Mouse (Mus musculus) midbrain, embryonic 16.5 days (tissue): ENCODE measurements around the gene Ino80e. TPM values are rescaled to one million over a fixed set of nuclear protein-coding genes. Genes with fewer than 3 reads are reported as not detected.
A peak's percentile ranks its signal among the peaks of the same experiment; 100 is the strongest.

Source experiments
- ATAC-seq: fragments of 200-750 bp; cut with Nextera tagmentation; 2 replicates; pipeline ENCODE4 v1.8.0; 2017; ENCODE audit warnings: moderate TSS enrichment
- H3K27ac ChIP-seq: fragments of 300-500 bp; sonication (generic); 2 replicates; pipeline ENCODE4 v1.5.1; 2014; ENCODE audit warnings: mild to moderate bottlenecking, low read length, mixed read lengths
- H3K27me3 ChIP-seq: fragments of 300-500 bp; sonication (generic); 2 replicates; pipeline ENCODE4 v1.6.1; 2014; ENCODE audit warnings: low read depth, low read length, mixed read lengths; ENCODE audit not compliant: control insufficient read depth, insufficient read depth
- H3K36me3 ChIP-seq: fragments of 300-500 bp; sonication (generic); 2 replicates; pipeline ENCODE4 v1.6.1; 2014; ENCODE audit warnings: mild to moderate bottlenecking, low read length, moderate library complexity, mixed read lengths; ENCODE audit not compliant: control insufficient read depth, insufficient read depth
- H3K4me1 ChIP-seq: fragments of 300-500 bp; sonication (generic); 2 replicates; pipeline ENCODE4 v1.6.1; 2014; ENCODE audit warnings: mild to moderate bottlenecking, low read length, mixed read lengths; ENCODE audit not compliant: control insufficient read depth, insufficient read depth
- H3K4me2 ChIP-seq: fragments of 300-500 bp; sonication (generic); 2 replicates; pipeline ENCODE4 v1.6.1; 2014; ENCODE audit warnings: mild to moderate bottlenecking, low read length, mixed read lengths
- H3K4me3 ChIP-seq: fragments of 300-500 bp; sonication (generic); 2 replicates; pipeline ENCODE4 v1.5.1; 2014; ENCODE audit warnings: low read depth, mild to moderate bottlenecking, low read length, moderate library complexity, mixed read lengths
- H3K9ac ChIP-seq: fragments of 300-500 bp; sonication (generic); 2 replicates; pipeline ENCODE4 v1.6.1; 2014; ENCODE audit warnings: low read depth, low read length, mixed read lengths
- H3K9me3 ChIP-seq: fragments of 300-500 bp; sonication (generic); replicated peaks from 2 replicates; pipeline ENCODE4 v1.6.1; 2014; ENCODE audit warnings: mild to moderate bottlenecking, low read length, mixed read lengths; ENCODE audit not compliant: control insufficient read depth, poor library complexity, severe bottlenecking
- WGBS: fragments of 180-500 bp; shearing (Covaris S2); extraction: QIAGEN DNeasy Blood & Tissue Kit; methylation state at CpG from one replicate; pipeline ENCODE4 v1.1.7; 2014; 5-methylcytosine and 5-hydroxymethylcytosine counted together
- polyA plus RNA-seq: library from polyadenylated mRNA; unstranded; fragments of >200 nt; fragmentation: Nextera tagmentation; extraction: Ambion mirVana; gene quantifications from 2 replicates; pipeline ENCODE4 v1.2.1, GENCODE M21; 2015

The Ino80e gene
- polyA plus RNA-seq, 1 experiment from 2014 or later, result 98.3 TPM

GRCm38 (mm10) chr7:126809723-126810369 is 52.3 kb downstream of the Ino80e start:
- Histone ChIP-seq H3K27me3 (no peaks in the 10 kb centered on the region), H3K9ac (no peak overlapping the region), H3K9me3 (no peaks in the 10 kb centered on the region), H3K4me1 (peaks cover 15% of the 10 kb centered on the region), H3K4me3 (no peak overlapping the region; the same call in 1 of the 2 replicates), H3K27ac (no peak overlapping the region), H3K36me3 (no peaks in the 10 kb centered on the region), H3K4me2 (peak overlapping the region; percentile 89; the same call in 1 of the 2 replicates)
- 76% methylated on average over 5 of the region's 5 CpGs for WGBS
- no peak for ATAC-seq

GRCm38 (mm10) chr7:126808703-126809455 is 53.3 kb downstream of the Ino80e start:
- Histone ChIP-seq H3K4me2 (peak overlapping the region; percentile 89), H3K36me3 (no peaks in the 10 kb centered on the region), H3K4me3 (peak overlapping the region; percentile 82), H3K27ac (peak overlapping the region; percentile 76), H3K4me1 (peaks cover 15% of the 10 kb centered on the region), H3K9ac (peak overlapping the region; percentile 85), H3K27me3 (no peaks in the 10 kb centered on the region), H3K9me3 (no peaks in the 10 kb centered on the region)
- peak; percentile 95 for ATAC-seq
- WGBS, result under 1% methylated on average over 40 of the region's 43 CpGs

- no peak overlapping the region for H3K4me2 ChIP-seq
- H3K27me3 ChIP-seq, result no peaks in the 10 kb centered on the region
- no peaks in the 10 kb centered on the region for H3K36me3 ChIP-seq
- WGBS, result 76% methylated on average over 4 of the region's 4 CpGs
- no peaks in the 10 kb centered on the region for H3K9me3 ChIP-seq
- no peak overlapping the region for H3K27ac ChIP-seq
- H3K9ac ChIP-seq, result no peak overlapping the region
- H3K4me1 ChIP-seq, result peaks cover 15% of the 10 kb centered on the region
- ATAC-seq, result no peak
- H3K4me3 ChIP-seq, result no peak overlapping the region
Observed at GRCm38 (mm10) chr7:126807405-126807804, 54.8 kb downstream of the Ino80e start.

GRCm38 (mm10) chr7:126806956-126807355 is 55.2 kb downstream of the Ino80e start:
- ATAC-seq, result no peak
- Histone ChIP-seq H3K9ac (no peak overlapping the region), H3K4me3 (no peak overlapping the region), H3K27ac (no peak overlapping the region), H3K27me3 (no peaks in the 10 kb centered on the region), H3K4me2 (no peak overlapping the region), H3K9me3 (no peaks in the 10 kb centered on the region), H3K4me1 (peaks cover 15% of the 10 kb centered on the region), H3K36me3 (no peaks in the 10 kb centered on the region)
- 91% methylated on average over 6 of the region's 6 CpGs for WGBS

GRCm38 (mm10) chr7:126803751-126804150 is 58.4 kb downstream of the Ino80e start:
- no peak overlapping the region for H3K27ac ChIP-seq
- H3K4me1 ChIP-seq, result peaks cover 23% of the 10 kb centered on the region
- H3K27me3 ChIP-seq, result no peaks in the 10 kb centered on the region
- H3K4me2 ChIP-seq, result no peak overlapping the region
- H3K36me3 ChIP-seq, result no peaks in the 10 kb centered on the region
- no peak for ATAC-seq
- no peak overlapping the region for H3K4me3 ChIP-seq
- peak overlapping the region; percentile 7; the same call in 1 of the 2 replicates for H3K9ac ChIP-seq
- H3K9me3 ChIP-seq, result no peaks in the 10 kb centered on the region

GRCm38 (mm10) chr7:126803181-126803580 is 59.0 kb downstream of the Ino80e start:
- Histone ChIP-seq H3K9me3 (no peaks in the 10 kb centered on the region), H3K4me1 (peaks cover 20% of the 10 kb centered on the region), H3K4me2 (no peak overlapping the region), H3K4me3 (no peak overlapping the region), H3K36me3 (no peaks in the 10 kb centered on the region), H3K9ac (no peak overlapping the region), H3K27ac (no peak overlapping the region), H3K27me3 (no peaks in the 10 kb centered on the region)
- no peak for ATAC-seq
- 91% methylated on average over 6 of the region's 6 CpGs for WGBS

GRCm38 (mm10) chr7:126802134-126802889 is 59.9 kb downstream of the Ino80e start:
- no peaks in the 10 kb centered on the region for H3K36me3 ChIP-seq
- no peak overlapping the region for H3K9ac ChIP-seq
- H3K9me3 ChIP-seq, result no peaks in the 10 kb centered on the region
- WGBS, result 89% methylated on average over 11 of the region's 11 CpGs
- ATAC-seq, result no peak
- H3K4me1 ChIP-seq, result peaks cover 21% of the 10 kb centered on the region
- H3K27me3 ChIP-seq, result no peaks in the 10 kb centered on the region
- H3K4me3 ChIP-seq, result no peak overlapping the region
- H3K4me2 ChIP-seq, result no peak overlapping the region
- H3K27ac ChIP-seq, result no peak overlapping the region

- Histone ChIP-seq H3K4me1 (peaks cover 28% of the 10 kb centered on the region), H3K27me3 (no peaks in the 10 kb centered on the region), H3K9ac (no peak overlapping the region), H3K9me3 (no peaks in the 10 kb centered on the region), H3K4me3 (no peak overlapping the region), H3K36me3 (peaks cover 4% of the 10 kb centered on the region), H3K27ac (no peak overlapping the region), H3K4me2 (no peak overlapping the region)
- ATAC-seq, result no peak
- WGBS, result 98% methylated on average over 16 of the region's 16 CpGs
Observed at GRCm38 (mm10) chr7:126801057-126801422, 61.1 kb downstream of the Ino80e start.
